Mouse (Mus musculus): Measurements from ENCODE around the gene Fam107b. TPM values are rescaled to one million over a fixed set of nuclear protein-coding genes. Genes with fewer than 3 reads are reported as not detected.

Gene Fam107b
- polyA plus RNA-seq, 2 experiments, result 9.8 to 20.8 TPM

DNA sequence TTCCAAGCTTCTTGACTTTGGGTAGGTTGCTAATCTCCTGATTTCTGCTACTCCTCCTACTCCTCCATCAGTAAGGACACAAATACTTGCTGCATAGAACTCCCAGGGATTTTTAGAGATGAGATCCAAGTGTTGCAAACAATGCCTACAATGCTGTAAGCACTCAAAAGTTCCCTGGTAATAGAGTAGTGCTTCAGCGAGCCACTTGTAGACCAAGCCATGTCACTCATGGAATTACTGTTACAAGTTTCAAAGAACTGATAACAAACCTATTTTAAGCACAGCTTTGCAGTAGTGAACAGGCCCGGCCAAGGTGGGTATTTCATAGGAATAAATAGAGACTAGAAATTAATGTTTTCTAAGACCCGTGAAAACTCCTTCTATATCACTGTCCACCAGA is 174.8 kb downstream of the Fam107b start:
- Histone ChIP-seq H3K27me3 (ENCODE audit: control insufficient read depth, insufficient read depth, low read length) (no peaks in the 10 kb centered on the region), H3K4me1 (replicated peaks; ENCODE audit: control insufficient read depth in 2 of 2, insufficient read depth in 2 of 2, low read length in 1 of 2) (no peaks in the 10 kb centered on the region; a peak in 1 of 4 replicates), H3K27ac (no peak overlapping the region), H3K36me3 (replicated peaks; ENCODE audit: control insufficient read depth, insufficient read depth, low read depth) (no peaks in the 10 kb centered on the region), H3K4me2 (ENCODE audit: low read depth) (no peak overlapping the region), H3K4me3 (ENCODE audit: insufficient read depth in 1 of 2, low read depth in 2 of 2, low read length in 2 of 2) (no peak overlapping the region), H3K9me3 (ENCODE audit: control insufficient read depth, low read length) (no peaks in the 10 kb centered on the region), H3K9ac (replicated peaks) (no peak overlapping the region)
- no peak for DNase-seq (ENCODE audit: low read depth in 3 of 3, low spot score in 3 of 3)
- 28% methylated on average over 3 of the region's 3 CpGs for WGBS (ENCODE audit: insufficient replicate concordance)
- no peak for ATAC-seq (ENCODE audit: insufficient read depth)
- TF ChIP-seq CTCF (IDR thresholded peaks at IDR 0.05; ENCODE audit: low read depth) (no peak), EP300 (IDR thresholded peaks at IDR 0.05; ENCODE audit: low read depth) (no peak)

- Histone ChIP-seq H3K9me3 (ENCODE audit: control insufficient read depth, low read length) (no peaks in the 10 kb centered on the region), H3K4me1 (replicated peaks; ENCODE audit: control insufficient read depth in 2 of 2, insufficient read depth in 2 of 2, low read length in 1 of 2) (no peaks in the 10 kb centered on the region; a peak in 2 of 4 replicates), H3K27me3 (ENCODE audit: control insufficient read depth, insufficient read depth, low read length) (no peaks in the 10 kb centered on the region), H3K4me2 (ENCODE audit: low read depth) (no peak overlapping the region), H3K9ac (replicated peaks) (no peak overlapping the region), H3K27ac (no peak overlapping the region), H3K36me3 (replicated peaks; ENCODE audit: control insufficient read depth, insufficient read depth, low read depth) (no peaks in the 10 kb centered on the region), H3K4me3 (ENCODE audit: insufficient read depth in 1 of 2, low read depth in 2 of 2, low read length in 2 of 2) (no peak overlapping the region)
- no peak for ATAC-seq (ENCODE audit: insufficient read depth)
- TF ChIP-seq EP300 (IDR thresholded peaks at IDR 0.05; ENCODE audit: low read depth) (no peak), CTCF (IDR thresholded peaks at IDR 0.05; ENCODE audit: low read depth) (no peak)
- no peak for DNase-seq (ENCODE audit: low read depth in 3 of 3, low spot score in 3 of 3)
- WGBS (ENCODE audit: insufficient replicate concordance), result 75% methylated on average over 13 of the region's 13 CpGs
Observed at GRCm38 (mm10) chr2:3745910-3746606, 175.8 kb downstream of the Fam107b start.

DNA sequence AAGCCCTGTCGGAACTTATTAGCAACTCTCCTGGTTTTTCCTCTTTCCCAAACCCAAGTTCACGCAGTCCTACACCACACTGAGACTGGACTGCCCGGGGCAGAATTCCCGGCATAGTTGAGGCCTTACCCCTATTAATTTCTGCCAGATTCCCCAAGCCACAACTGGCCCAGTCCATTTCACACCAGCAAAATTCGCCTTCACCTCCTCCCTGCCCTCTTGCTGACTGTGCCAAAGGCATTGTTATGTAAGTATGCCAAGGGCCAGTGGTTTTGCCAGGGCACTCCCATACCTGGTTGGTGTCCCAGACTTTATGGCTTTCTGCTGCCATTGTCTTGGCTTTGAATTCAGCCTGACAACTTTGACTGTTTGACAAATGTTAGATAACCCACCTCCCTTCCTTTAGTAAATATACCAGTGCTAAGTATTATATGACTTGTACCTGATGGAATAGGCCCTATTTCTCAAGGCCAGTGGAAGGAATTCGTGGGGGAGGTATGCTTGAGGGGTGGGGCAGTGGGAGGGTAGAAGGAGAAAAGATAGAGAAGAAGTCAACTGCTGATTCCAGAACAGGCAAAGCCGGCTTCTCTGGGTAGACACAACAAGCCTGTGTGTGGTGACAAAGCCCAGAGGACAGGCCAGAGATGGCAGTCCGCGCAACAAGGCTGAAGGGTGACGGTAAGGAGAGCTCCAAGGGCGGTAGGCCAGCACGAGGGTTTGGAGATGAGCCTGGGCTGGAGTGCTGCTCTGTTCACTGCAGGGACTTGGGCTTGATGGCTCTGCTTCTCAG is 178.6 kb downstream of the Fam107b start:
- Histone ChIP-seq H3K36me3 (replicated peaks; ENCODE audit: control insufficient read depth, insufficient read depth, low read depth) (no peaks in the 10 kb centered on the region), H3K4me3 (ENCODE audit: insufficient read depth in 1 of 2, low read depth in 2 of 2, low read length in 2 of 2) (no peak overlapping the region), H3K9ac (replicated peaks) (no peak overlapping the region), H3K4me1 (replicated peaks; ENCODE audit: control insufficient read depth in 2 of 2, insufficient read depth in 2 of 2, low read length in 1 of 2) (peaks cover 0 to 10% of the 10 kb centered on the region in 2 experiments; a peak in 2 of 4 replicates), H3K27me3 (ENCODE audit: control insufficient read depth, insufficient read depth, low read length) (no peaks in the 10 kb centered on the region), H3K9me3 (ENCODE audit: control insufficient read depth, low read length) (no peaks in the 10 kb centered on the region), H3K27ac (no peak overlapping the region), H3K4me2 (ENCODE audit: low read depth) (no peak overlapping the region)
- WGBS (ENCODE audit: insufficient replicate concordance), result 65% methylated on average over 12 of the region's 12 CpGs
- DNase-seq (ENCODE audit: low read depth in 3 of 3, low spot score in 3 of 3) (no peak), ATAC-seq (ENCODE audit: insufficient read depth) (no peak)
- TF ChIP-seq CTCF (IDR thresholded peaks at IDR 0.05; ENCODE audit: low read depth) (no peak), EP300 (IDR thresholded peaks at IDR 0.05; ENCODE audit: low read depth) (no peak)

GRCm38 (mm10) chr2:3749504-3750024 is 179.3 kb downstream of the Fam107b start:
- H3K9me3 ChIP-seq (ENCODE audit: control insufficient read depth, low read length), result no peaks in the 10 kb centered on the region
- WGBS (ENCODE audit: insufficient replicate concordance), result 69% methylated on average over 6 of the region's 6 CpGs
- no peaks in the 10 kb centered on the region for H3K36me3 ChIP-seq (replicated peaks; ENCODE audit: control insufficient read depth, insufficient read depth, low read depth)
- H3K9ac ChIP-seq (replicated peaks), result no peak overlapping the region
- no peak overlapping the region for H3K4me2 ChIP-seq (ENCODE audit: low read depth)
- TF ChIP-seq EP300 (IDR thresholded peaks at IDR 0.05; ENCODE audit: low read depth) (no peak), CTCF (IDR thresholded peaks at IDR 0.05; ENCODE audit: low read depth) (no peak)
- DNase-seq (ENCODE audit: low read depth in 3 of 3, low spot score in 3 of 3), result no peak
- no peak overlapping the region for H3K4me3 ChIP-seq (ENCODE audit: insufficient read depth in 1 of 2, low read depth in 2 of 2, low read length in 2 of 2)
- no peak for ATAC-seq (ENCODE audit: insufficient read depth)
- no peak overlapping the region for H3K27ac ChIP-seq
- no peaks in the 10 kb centered on the region for H3K27me3 ChIP-seq (ENCODE audit: control insufficient read depth, insufficient read depth, low read length)
- peaks cover 0 to 12% of the 10 kb centered on the region in 2 experiments; a peak in 2 of 4 replicates for H3K4me1 ChIP-seq (replicated peaks; ENCODE audit: control insufficient read depth in 2 of 2, insufficient read depth in 2 of 2, low read length in 1 of 2)

- H3K27ac ChIP-seq, result no peak overlapping the region
- no peak overlapping the region for H3K4me2 ChIP-seq (ENCODE audit: low read depth)
- no peak overlapping the region for H3K9ac ChIP-seq (replicated peaks)
- H3K4me3 ChIP-seq (ENCODE audit: insufficient read depth in 1 of 2, low read depth in 2 of 2, low read length in 2 of 2), result no peak overlapping the region
- WGBS (ENCODE audit: insufficient replicate concordance), result 56% methylated on average over 9 of the region's 9 CpGs
- no peaks in the 10 kb centered on the region for H3K36me3 ChIP-seq (replicated peaks; ENCODE audit: control insufficient read depth, insufficient read depth, low read depth)
- H3K27me3 ChIP-seq (ENCODE audit: control insufficient read depth, insufficient read depth, low read length), result no peaks in the 10 kb centered on the region
- ATAC-seq (ENCODE audit: insufficient read depth) (no peak), DNase-seq (ENCODE audit: low read depth in 3 of 3, low spot score in 3 of 3) (no peak)
- TF ChIP-seq EP300 (IDR thresholded peaks at IDR 0.05; ENCODE audit: low read depth), result no peak
- no peak for TF ChIP-seq CTCF (IDR thresholded peaks at IDR 0.05; ENCODE audit: low read depth)
- no peaks in the 10 kb centered on the region for H3K9me3 ChIP-seq (ENCODE audit: control insufficient read depth, low read length)
- H3K4me1 ChIP-seq (replicated peaks; ENCODE audit: control insufficient read depth in 2 of 2, insufficient read depth in 2 of 2, low read length in 1 of 2), result peaks cover 0 to 12% of the 10 kb centered on the region in 2 experiments; a peak in 2 of 4 replicates
Observed at GRCm38 (mm10) chr2:3750126-3750525, 179.8 kb downstream of the Fam107b start.

Data from liver, embryonic 14.5 days (tissue).